Mouse (Mus musculus): ENCODE results near the gene Tuba8. TPM values are rescaled to one million over a fixed set of nuclear protein-coding genes. Genes with fewer than 3 reads are reported as not detected.

Gene Tuba8
- total and polyA plus RNA-seq, 2 experiments: 0.55 to 1.6 TPM

- no peak overlapping the region for H3K27ac ChIP-seq (replicated peaks; ENCODE audit: insufficient read depth, low read depth, low read length)
- H3K79me2 ChIP-seq (ENCODE audit: control insufficient read depth, insufficient read depth, low read length): no peaks in the 10 kb centered on the region
- WGBS: 65% methylated on average over 4 of the region's 4 CpGs
These were observed 15.5 kb downstream of the Tuba8 start for GRCm38 (mm10) chr6:121226043-121226442.

GRCm38 (mm10) chr6:121226744-121227143 lies 16.2 kb downstream of the Tuba8 start:
- Histone ChIP-seq H3K4me3 (ENCODE audit: insufficient read depth, low read depth, low read length) (no peak overlapping the region), H3K79me2 (ENCODE audit: control insufficient read depth, insufficient read depth, low read length) (no peaks in the 10 kb centered on the region), H3K27me3 (ENCODE audit: control insufficient read depth, insufficient read depth, low read length) (no peaks in the 10 kb centered on the region), H3K27ac (replicated peaks; ENCODE audit: insufficient read depth, low read depth, low read length) (no peak overlapping the region), H3K4me1 (ENCODE audit: control insufficient read depth, insufficient read depth, low read length) (peaks cover 12% of the 10 kb centered on the region), H3K36me3 (ENCODE audit: control insufficient read depth, insufficient read depth, low read length) (no peaks in the 10 kb centered on the region), H3K9ac (ENCODE audit: low read depth, low read length) (no peak overlapping the region)
- TF ChIP-seq CTCF (IDR thresholded peaks at IDR 0.05; ENCODE audit: low read depth, low read length) (no peak), POLR2A (IDR thresholded peaks at IDR 0.05; ENCODE audit: extremely low read depth, insufficient read depth, low read length) (no peak)
- WGBS: 47% methylated on average over 2 of the region's 2 CpGs
- DNase-seq (ENCODE audit: extremely low read depth, low read depth, low spot score): peak; percentile 41

More at GRCm38 (mm10) chr6:121226043-121226442, 15.5 kb downstream of the Tuba8 start:
- Histone ChIP-seq H3K4me1 (ENCODE audit: control insufficient read depth, insufficient read depth, low read length) (peaks cover 16% of the 10 kb centered on the region), H3K9ac (ENCODE audit: low read depth, low read length) (no peak overlapping the region), H3K4me3 (ENCODE audit: insufficient read depth, low read depth, low read length) (no peak overlapping the region), H3K27me3 (ENCODE audit: control insufficient read depth, insufficient read depth, low read length) (no peaks in the 10 kb centered on the region), H3K36me3 (ENCODE audit: control insufficient read depth, insufficient read depth, low read length) (no peaks in the 10 kb centered on the region)
- no peak for DNase-seq (ENCODE audit: extremely low read depth, low read depth, low spot score)
- TF ChIP-seq POLR2A (IDR thresholded peaks at IDR 0.05; ENCODE audit: extremely low read depth, insufficient read depth, low read length) (no peak), CTCF (IDR thresholded peaks at IDR 0.05; ENCODE audit: low read depth, low read length) (no peak)

GRCm38 (mm10) chr6:121228421-121228820 lies 17.9 kb downstream of the Tuba8 start:
- Histone ChIP-seq H3K27ac (replicated peaks; ENCODE audit: insufficient read depth, low read depth, low read length) (no peak overlapping the region), H3K36me3 (ENCODE audit: control insufficient read depth, insufficient read depth, low read length) (no peaks in the 10 kb centered on the region), H3K79me2 (ENCODE audit: control insufficient read depth, insufficient read depth, low read length) (no peaks in the 10 kb centered on the region), H3K4me3 (ENCODE audit: insufficient read depth, low read depth, low read length) (no peak overlapping the region), H3K27me3 (ENCODE audit: control insufficient read depth, insufficient read depth, low read length) (no peaks in the 10 kb centered on the region), H3K4me1 (ENCODE audit: control insufficient read depth, insufficient read depth, low read length) (peaks cover 12% of the 10 kb centered on the region), H3K9ac (ENCODE audit: low read depth, low read length) (no peak overlapping the region)
- TF ChIP-seq CTCF (IDR thresholded peaks at IDR 0.05; ENCODE audit: low read depth, low read length): no peak
- TF ChIP-seq POLR2A (IDR thresholded peaks at IDR 0.05; ENCODE audit: extremely low read depth, insufficient read depth, low read length): no peak
- WGBS: 86% methylated on average over 8 of the region's 8 CpGs
- no peak for DNase-seq (ENCODE audit: extremely low read depth, low read depth, low spot score)

- Histone ChIP-seq H3K27me3 (ENCODE audit: control insufficient read depth, insufficient read depth, low read length) (no peaks in the 10 kb centered on the region), H3K27ac (replicated peaks; ENCODE audit: insufficient read depth, low read depth, low read length) (no peak overlapping the region), H3K4me3 (ENCODE audit: insufficient read depth, low read depth, low read length) (no peak overlapping the region), H3K9ac (ENCODE audit: low read depth, low read length) (no peak overlapping the region), H3K36me3 (ENCODE audit: control insufficient read depth, insufficient read depth, low read length) (no peaks in the 10 kb centered on the region), H3K79me2 (ENCODE audit: control insufficient read depth, insufficient read depth, low read length) (no peaks in the 10 kb centered on the region), H3K4me1 (ENCODE audit: control insufficient read depth, insufficient read depth, low read length) (no peaks in the 10 kb centered on the region)
- TF ChIP-seq CTCF (IDR thresholded peaks at IDR 0.05; ENCODE audit: low read depth, low read length) (no peak), POLR2A (IDR thresholded peaks at IDR 0.05; ENCODE audit: extremely low read depth, insufficient read depth, low read length) (no peak)
- no peak for DNase-seq (ENCODE audit: extremely low read depth, low read depth, low spot score)
- 91% methylated on average over 1 of the region's 1 CpGs for WGBS
These were observed 22.2 kb downstream of the Tuba8 start for GRCm38 (mm10) chr6:121232652-121233051.

- H3K4me1 ChIP-seq (ENCODE audit: control insufficient read depth, insufficient read depth, low read length): no peaks in the 10 kb centered on the region
- H3K4me3 ChIP-seq (ENCODE audit: insufficient read depth, low read depth, low read length): no peak overlapping the region
- H3K9ac ChIP-seq (ENCODE audit: low read depth, low read length): no peak overlapping the region
- no peak overlapping the region for H3K27ac ChIP-seq (replicated peaks; ENCODE audit: insufficient read depth, low read depth, low read length)
- 92% methylated on average over 2 of the region's 2 CpGs for WGBS
- H3K79me2 ChIP-seq (ENCODE audit: control insufficient read depth, insufficient read depth, low read length): no peaks in the 10 kb centered on the region
- DNase-seq (ENCODE audit: extremely low read depth, low read depth, low spot score): no peak
- TF ChIP-seq CTCF (IDR thresholded peaks at IDR 0.05; ENCODE audit: low read depth, low read length) (no peak), POLR2A (IDR thresholded peaks at IDR 0.05; ENCODE audit: extremely low read depth, insufficient read depth, low read length) (no peak)
- H3K27me3 ChIP-seq (ENCODE audit: control insufficient read depth, insufficient read depth, low read length): no peaks in the 10 kb centered on the region
- H3K36me3 ChIP-seq (ENCODE audit: control insufficient read depth, insufficient read depth, low read length): no peaks in the 10 kb centered on the region
These were observed 25.9 kb downstream of the Tuba8 start for GRCm38 (mm10) chr6:121236386-121236785.

GRCm38 (mm10) chr6:121238209-121238608 lies 27.7 kb downstream of the Tuba8 start:
- no peak overlapping the region for H3K9ac ChIP-seq (ENCODE audit: low read depth, low read length)
- no peak overlapping the region for H3K27ac ChIP-seq (replicated peaks; ENCODE audit: insufficient read depth, low read depth, low read length)
- no peaks in the 10 kb centered on the region for H3K79me2 ChIP-seq (ENCODE audit: control insufficient read depth, insufficient read depth, low read length)
- H3K27me3 ChIP-seq (ENCODE audit: control insufficient read depth, insufficient read depth, low read length): no peaks in the 10 kb centered on the region
- no peak overlapping the region for H3K4me3 ChIP-seq (ENCODE audit: insufficient read depth, low read depth, low read length)
- no peak for DNase-seq (ENCODE audit: extremely low read depth, low read depth, low spot score)
- H3K36me3 ChIP-seq (ENCODE audit: control insufficient read depth, insufficient read depth, low read length): no peaks in the 10 kb centered on the region
- no peak for TF ChIP-seq CTCF (IDR thresholded peaks at IDR 0.05; ENCODE audit: low read depth, low read length)
- no peak for TF ChIP-seq POLR2A (IDR thresholded peaks at IDR 0.05; ENCODE audit: extremely low read depth, insufficient read depth, low read length)
- peaks cover 3% of the 10 kb centered on the region; the same call in 1 of the 2 replicates for H3K4me1 ChIP-seq (ENCODE audit: control insufficient read depth, insufficient read depth, low read length)
- 90% methylated on average over 4 of the region's 4 CpGs for WGBS

Data from liver, adult 2 months (tissue).